In the genomic region with DNA sequence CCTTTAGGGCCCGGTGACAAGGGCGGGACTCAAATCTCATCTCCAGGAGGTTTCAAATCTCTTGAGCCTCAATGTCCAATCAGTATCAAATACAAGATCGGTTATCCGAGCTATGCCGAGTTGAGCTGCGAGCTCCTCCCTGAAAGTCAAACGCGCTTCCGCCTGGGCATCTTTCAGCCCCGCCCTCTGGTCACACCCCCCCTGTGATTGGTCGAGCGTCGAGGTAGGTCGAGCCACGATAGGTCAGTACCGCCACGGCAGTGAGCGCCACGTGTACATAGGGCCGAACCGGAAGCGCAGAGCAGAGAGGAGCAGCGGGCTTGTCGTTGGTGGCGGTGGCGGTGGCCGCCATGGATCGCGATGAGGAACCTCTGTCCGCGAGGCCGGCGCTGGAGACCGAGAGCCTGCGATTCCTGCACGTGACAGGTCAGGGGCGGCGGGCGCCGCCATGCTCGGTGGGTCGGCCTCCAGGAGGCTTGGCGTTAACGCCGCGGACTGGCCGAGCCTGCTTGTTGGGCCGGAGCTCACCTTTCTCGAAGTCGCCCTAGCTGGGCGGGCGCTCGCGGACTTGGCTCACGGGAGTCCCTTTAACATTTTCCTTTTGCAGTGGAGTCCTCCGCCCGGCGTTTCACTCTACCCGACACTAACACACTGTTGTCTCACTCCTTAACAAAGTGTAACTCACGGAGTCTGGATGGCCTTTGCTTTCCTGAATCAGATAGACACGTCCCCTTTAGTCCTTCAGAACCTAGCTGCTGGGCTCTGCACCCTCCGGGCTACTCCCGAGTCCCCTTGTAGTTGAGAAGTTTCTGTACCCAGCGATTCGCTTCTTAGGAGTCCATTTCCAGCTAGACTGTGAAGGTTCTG, we compare ENCODE assay signal across 8 mouse cellular contexts. TPM values are rescaled to one million over a fixed set of nuclear protein-coding genes. Genes with fewer than 3 reads are reported as not detected.
DNase-seq lines count a peak whose midpoint lies in the region; ATAC-seq lines count a peak whose summit lies in the region.

A gene (plus strand): TSS at position 286 of the 867 bp plus-strand sequence.

- peak within 1 kb of the TSS; percentile 93 for H3K4me2 ChIP-seq in heart, embryonic 13.5 days
- peak within 1 kb of the TSS; percentile 97 for H3K4me2 ChIP-seq in liver, embryonic 12.5 days
- peak within 1 kb of the TSS; percentile 69 for H3K4me2 ChIP-seq in stomach, embryonic 15.5 days

- peaks cover 30% of the 10 kb centered on the region for H3K4me1 ChIP-seq in heart, embryonic 13.5 days
- H3K4me1 ChIP-seq in liver, embryonic 12.5 days, result peaks cover 29% of the 10 kb centered on the region
- peaks cover 7% of the 10 kb centered on the region; the same call in 1 of the 2 replicates for H3K4me1 ChIP-seq in stomach, embryonic 15.5 days

- under 1% methylated on average over 65 of the region's 65 CpGs for WGBS in heart, embryonic 13.5 days
- under 1% methylated on average over 65 of the region's 65 CpGs for WGBS in liver, embryonic 12.5 days (ENCODE audit: insufficient replicate concordance)
- WGBS in stomach, embryonic 15.5 days, result under 1% methylated on average over 65 of the region's 65 CpGs

- no peaks in the 10 kb centered on the region for H3K9me3 ChIP-seq in heart, embryonic 13.5 days
- no peaks in the 10 kb centered on the region for H3K9me3 ChIP-seq in liver, embryonic 12.5 days (replicated peaks)
- no peaks in the 10 kb centered on the region for H3K9me3 ChIP-seq in stomach, embryonic 15.5 days

- peak within 1 kb of the TSS; percentile 90 for H3K9ac ChIP-seq in heart, embryonic 13.5 days
- H3K9ac ChIP-seq in liver, embryonic 12.5 days, result peak within 1 kb of the TSS; percentile 77
- peak within 1 kb of the TSS; percentile 69 for H3K9ac ChIP-seq in stomach, embryonic 15.5 days

- peak; percentile 98 for DNase-seq in CD4-positive helper T cell, adult 2 months (ENCODE audit: low read depth, low spot score)
- peak; percentile 95 for DNase-seq in brain, embryonic 18.5 days (ENCODE audit: low read depth, low spot score)
- peak; percentile 97 for DNase-seq in kidney, postnatal 10 days
- peak; percentile 96 to 97 for DNase-seq in natural killer cell, adult 2 months (ENCODE audit: low spot score in 2 of 2)

- H3K27me3 ChIP-seq in heart, embryonic 13.5 days (replicated peaks), result no peaks in the 10 kb centered on the region
- H3K27me3 ChIP-seq in liver, embryonic 12.5 days (replicated peaks), result no peaks in the 10 kb centered on the region
- no peaks in the 10 kb centered on the region for H3K27me3 ChIP-seq in stomach, embryonic 15.5 days (replicated peaks)

- peak within 1 kb of the TSS; percentile 84 for H3K27ac ChIP-seq in heart, embryonic 13.5 days (replicated peaks)
- peak within 1 kb of the TSS; percentile 81 for H3K27ac ChIP-seq in liver, embryonic 12.5 days
- peak within 1 kb of the TSS; percentile 79 for H3K27ac ChIP-seq in stomach, embryonic 15.5 days

- peak; percentile 99 for ATAC-seq in erythroid progenitor cell, adult 5-6 weeks (replicated peaks; ENCODE audit: low FRiP score, poor library complexity, severe bottlenecking)
- ATAC-seq in heart, embryonic 13.5 days (ENCODE audit: extremely low read depth, insufficient number of reproducible peaks, low FRiP score, low TSS enrichment), result peak; percentile 100
- peak; percentile 100 for ATAC-seq in liver, embryonic 12.5 days
- peak; percentile 100 for ATAC-seq in stomach, embryonic 15.5 days (ENCODE audit: insufficient read depth, low FRiP score, low read depth)

- peak within 1 kb of the TSS; percentile 88 for H3K4me3 ChIP-seq in heart, embryonic 13.5 days
- peak within 1 kb of the TSS; percentile 82 for H3K4me3 ChIP-seq in liver, embryonic 12.5 days
- peak within 1 kb of the TSS; percentile 75 for H3K4me3 ChIP-seq in stomach, embryonic 15.5 days (replicated peaks)

- H3K36me3 ChIP-seq in heart, embryonic 13.5 days, result peaks cover 60% of the 10 kb centered on the region
- peaks cover 65% of the 10 kb centered on the region for H3K36me3 ChIP-seq in liver, embryonic 12.5 days
- peaks cover 21% of the 10 kb centered on the region for H3K36me3 ChIP-seq in stomach, embryonic 15.5 days

RNA-seq across cellular contexts. Expression of the gene that starts here (rescaled TPM):
- 22.6 and 27.0 TPM in 2 replicates for total RNA-seq in erythroid progenitor cell, adult 5-6 weeks (2015; ENCODE audit: low replicate concordance)
- 17.5 and 18.9 TPM in 2 replicates for total RNA-seq in erythroid progenitor cell, adult 5-6 weeks (2017; ENCODE audit: low replicate concordance)
- polyA plus RNA-seq in heart, embryonic 13.5 days (2015; fragmentation: Nextera tagmentation; extraction: Ambion mirVana), result 66.1 and 74.9 TPM in 2 replicates
- polyA plus RNA-seq in liver, embryonic 12.5 days (2016; fragmentation: Nextera tagmentation; extraction: Ambion mirVana), result 60.7 and 65.5 TPM in 2 replicates
- polyA plus RNA-seq in stomach, embryonic 15.5 days (2015; fragmentation: Nextera tagmentation; extraction: Ambion mirVana), result 121 and 130 TPM in 2 replicates

Comparison
In these comparisons a context has a peak if more than half of its experiments do, and no peak if none do; other contexts are left out.
1. Peak in every context shown above with its lines: DNase-seq, ATAC-seq, H3K4me3 ChIP-seq and H3K27ac ChIP-seq.